Mouse (Mus musculus) cerebellum, postnatal 10 days (tissue): Measurements from ENCODE around the gene Mrps22.

Source experiments
- DNase-seq, 2 experiments: peaks; one replicate each; pipeline ENCODE4 v3.0.0; 2021; ENCODE audit warnings: mixed read lengths in 2 of 2

The Mrps22 gene

GRCm38 (mm10) chr9:98601156-98601836, at the start of gene Mrps22:
Mrps22 (minus strand) TSS chr9:98601660.
- DNase-seq: peak; percentile 76 to 83

GRCm38 (mm10) chr9:98650547-98650946, 49.1 kb upstream of the Mrps22 start:
- no peak for DNase-seq

- no peak for DNase-seq
Observed at GRCm38 (mm10) chr9:98647418-98647817, 46.0 kb upstream of the Mrps22 start.

- DNase-seq: peak; percentile 91
Observed at GRCm38 (mm10) chr9:98645750-98646149, 44.3 kb upstream of the Mrps22 start.

- DNase-seq: no peak
Observed at GRCm38 (mm10) chr9:98642126-98642525, 40.7 kb upstream of the Mrps22 start.

GRCm38 (mm10) chr9:98633287-98634162, 32.1 kb upstream of the Mrps22 start:
- no peak for DNase-seq

GRCm38 (mm10) chr9:98628480-98628879, 27.0 kb upstream of the Mrps22 start:
- DNase-seq: no peak

- no peak for DNase-seq
Observed at GRCm38 (mm10) chr9:98604896-98605295, 3.4 kb upstream of the Mrps22 start.

GRCm38 (mm10) chr9:98601837-98602359, 438 bp upstream of the Mrps22 start:
- no peak for DNase-seq

- no peak for DNase-seq
Observed at GRCm38 (mm10) chr9:98600094-98600493, 1.4 kb downstream of the Mrps22 start.

- DNase-seq: no peak
Observed at GRCm38 (mm10) chr9:98583852-98584251, 17.6 kb downstream of the Mrps22 start.

- peak; percentile 100 for DNase-seq
Observed at GRCm38 (mm10) chr9:98563137-98564126, 38.0 kb downstream of the Mrps22 start, which contains the start of gene Copb2. Copb2 (plus strand) TSS chr9:98563721.

- no peak for DNase-seq
Observed at GRCm38 (mm10) chr9:98544042-98544441, 57.4 kb downstream of the Mrps22 start.
